Mouse (Mus musculus): ENCODE measurements around the gene Rpap3.

Rpap3 gene

DNA sequence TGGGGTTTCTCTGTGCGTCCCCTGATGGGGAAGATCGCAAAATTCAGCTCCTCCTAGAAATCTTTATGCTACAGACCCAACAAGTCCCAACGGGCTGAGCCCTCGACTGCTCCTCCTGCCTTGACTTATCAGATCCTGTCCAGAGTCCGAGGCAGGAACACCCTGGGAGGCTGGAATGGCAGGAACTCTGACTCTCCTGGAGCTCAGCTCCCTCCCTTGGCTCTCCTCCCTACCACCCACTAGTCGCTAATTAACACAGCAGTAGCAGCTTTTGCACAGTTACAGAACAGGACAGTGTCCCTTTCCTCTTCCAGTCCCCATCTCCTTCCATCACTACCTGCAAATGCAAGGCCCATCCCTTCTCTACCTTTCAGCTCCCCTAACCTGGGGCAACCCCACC, 24.7 kb upstream of the Rpap3 start:
- no peak for DNase-seq (ENCODE audit: low spot score)

- no peak for DNase-seq (ENCODE audit: low spot score)
Measured at GRCm38 (mm10) chr15:97728804-97729203, 23.2 kb upstream of the Rpap3 start.

DNA sequence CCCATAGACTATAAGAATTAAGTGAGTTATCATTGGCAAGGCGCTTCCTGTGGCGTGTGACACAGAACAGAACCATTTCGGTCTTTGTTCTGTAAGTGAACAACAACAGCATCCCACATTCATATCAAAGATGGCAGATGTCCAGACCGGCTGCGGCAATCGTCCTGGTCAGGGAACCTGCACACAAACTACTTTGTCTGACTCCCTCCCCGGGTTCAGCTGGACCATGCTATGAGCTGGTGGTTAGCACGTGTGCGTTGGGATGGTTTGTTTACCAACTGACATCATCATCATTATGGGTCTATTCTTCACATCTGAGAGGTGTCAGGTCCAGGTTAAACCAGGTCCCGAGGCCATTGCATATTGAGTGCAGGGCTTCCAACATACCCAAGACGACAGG, 22.8 kb upstream of the Rpap3 start:
- no peak for DNase-seq (ENCODE audit: low spot score)

DNA sequence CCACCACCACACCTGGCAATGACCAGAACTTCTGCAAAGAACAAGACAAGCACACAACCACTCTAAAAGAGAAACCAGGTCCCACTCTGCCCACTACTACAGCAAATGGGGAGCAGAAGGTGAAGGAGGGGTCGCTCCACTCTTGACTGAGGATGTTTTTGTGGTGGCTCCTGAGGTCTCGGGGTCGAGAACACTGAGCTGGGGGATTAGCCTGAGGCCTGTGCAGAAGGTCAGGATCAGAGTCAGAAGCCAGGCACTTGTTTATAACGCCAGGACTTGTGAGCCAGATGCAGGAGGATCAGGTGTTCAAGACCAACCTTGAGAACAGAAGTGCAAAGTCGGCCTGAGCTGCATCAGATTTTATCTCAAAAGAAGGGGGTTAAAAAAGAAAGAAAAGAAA, 21.9 kb upstream of the Rpap3 start:
- DNase-seq (ENCODE audit: low spot score): no peak

GRCm38 (mm10) chr15:97727048-97727447, 21.4 kb upstream of the Rpap3 start:
- DNase-seq (ENCODE audit: low spot score): peak; percentile 20

GRCm38 (mm10) chr15:97726310-97726709, 20.7 kb upstream of the Rpap3 start:
- no peak for DNase-seq (ENCODE audit: low spot score)

- DNase-seq (ENCODE audit: low spot score): peak; percentile 53
Measured at GRCm38 (mm10) chr15:97725198-97725785, 19.7 kb upstream of the Rpap3 start.

GRCm38 (mm10) chr15:97724346-97725197, 18.9 kb upstream of the Rpap3 start:
- DNase-seq (ENCODE audit: low spot score): no peak

DNA sequence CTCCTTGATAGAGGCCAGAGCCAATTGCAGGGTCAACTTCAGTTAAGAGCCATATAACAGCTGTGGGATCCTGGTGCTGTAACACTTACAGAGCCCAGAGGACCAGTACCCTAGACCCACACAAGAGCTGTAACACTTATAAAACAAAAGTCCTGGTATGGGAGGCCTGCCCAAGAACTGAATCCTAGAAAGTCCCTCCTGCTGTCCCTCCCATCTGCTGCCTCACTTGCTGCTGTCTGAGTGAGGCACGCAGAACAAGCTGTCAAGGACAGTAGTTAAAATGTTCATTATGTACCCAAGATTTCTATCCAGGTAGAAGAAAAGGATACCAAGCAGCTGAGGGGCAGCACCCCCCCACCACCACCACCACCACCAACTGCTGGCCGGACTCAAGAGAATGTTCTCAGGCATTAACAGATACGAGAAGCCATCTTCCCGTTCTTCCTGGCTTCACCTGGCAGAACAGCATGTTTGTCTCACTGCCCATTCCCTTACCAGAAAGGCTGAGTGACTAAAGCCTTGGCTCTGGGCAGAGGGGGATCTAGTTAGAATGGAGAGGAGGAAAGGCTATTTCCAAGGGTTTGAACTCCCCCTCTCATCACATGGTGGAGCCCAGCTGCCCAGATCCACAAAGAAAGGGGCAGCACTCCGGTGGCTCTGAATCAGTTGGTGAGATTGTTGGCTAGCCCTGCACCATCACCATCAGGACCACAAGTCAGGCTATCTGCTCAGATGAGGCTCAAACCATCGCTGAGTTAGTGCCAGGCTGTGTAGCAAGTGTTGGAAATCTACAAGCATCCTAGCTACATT, 18.1 kb upstream of the Rpap3 start:
- no peak for DNase-seq (ENCODE audit: low spot score)

- DNase-seq (ENCODE audit: low spot score): no peak
Measured at GRCm38 (mm10) chr15:97721008-97721701, 15.5 kb upstream of the Rpap3 start.

DNA sequence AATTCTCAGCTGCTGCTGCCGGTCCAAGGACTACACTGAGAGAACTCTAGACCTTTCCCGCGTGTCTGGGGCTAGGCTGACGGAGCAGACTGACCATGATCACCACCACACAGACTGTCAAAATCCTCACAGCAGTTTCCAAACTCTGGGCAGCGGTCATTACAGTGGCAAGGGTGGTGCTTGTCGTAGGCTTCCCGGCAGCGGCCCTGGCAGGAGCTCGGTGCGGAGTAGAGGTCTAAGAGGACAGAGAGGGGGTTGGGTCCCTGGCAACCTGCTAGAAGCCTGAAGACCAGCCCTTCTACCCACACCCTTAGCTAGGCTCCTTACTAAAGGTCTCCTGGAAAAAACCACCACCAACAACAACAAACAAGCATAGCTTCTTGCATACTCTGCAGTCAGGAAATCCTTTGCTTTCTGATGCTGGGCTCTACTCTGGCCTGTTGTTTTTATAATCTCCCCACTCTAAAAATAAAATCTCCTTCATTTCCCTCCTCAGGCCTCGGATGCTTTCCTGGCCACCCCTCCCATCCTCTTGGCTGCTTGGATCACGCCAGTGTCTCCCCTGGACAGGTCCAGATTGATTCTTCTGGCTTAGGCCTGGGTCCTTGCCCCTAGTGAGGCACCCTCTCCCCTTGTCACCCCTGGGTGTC, 14.5 kb upstream of the Rpap3 start:
- DNase-seq (ENCODE audit: low spot score): no peak

DNA sequence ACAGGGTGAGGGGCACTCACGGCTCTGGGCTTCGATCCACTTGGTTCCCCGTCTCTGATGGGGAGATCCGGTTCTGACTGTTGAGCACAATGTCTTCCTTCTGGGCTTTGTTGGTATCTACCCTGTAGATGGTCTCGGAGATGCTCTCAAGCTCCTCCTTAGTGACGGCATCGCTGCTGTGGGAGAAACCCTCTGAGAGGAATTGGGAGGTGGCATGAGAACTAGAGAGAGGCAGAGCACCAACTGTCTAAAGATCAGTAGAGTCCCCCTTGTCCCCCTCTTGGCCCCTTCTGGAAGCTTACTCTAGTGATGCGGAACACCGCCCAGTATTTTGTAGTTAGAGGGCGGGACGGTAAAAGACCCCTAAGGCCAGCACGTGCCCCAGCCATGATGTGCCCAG, 13.9 kb upstream of the Rpap3 start:
- no peak for DNase-seq (ENCODE audit: low spot score)

DNA sequence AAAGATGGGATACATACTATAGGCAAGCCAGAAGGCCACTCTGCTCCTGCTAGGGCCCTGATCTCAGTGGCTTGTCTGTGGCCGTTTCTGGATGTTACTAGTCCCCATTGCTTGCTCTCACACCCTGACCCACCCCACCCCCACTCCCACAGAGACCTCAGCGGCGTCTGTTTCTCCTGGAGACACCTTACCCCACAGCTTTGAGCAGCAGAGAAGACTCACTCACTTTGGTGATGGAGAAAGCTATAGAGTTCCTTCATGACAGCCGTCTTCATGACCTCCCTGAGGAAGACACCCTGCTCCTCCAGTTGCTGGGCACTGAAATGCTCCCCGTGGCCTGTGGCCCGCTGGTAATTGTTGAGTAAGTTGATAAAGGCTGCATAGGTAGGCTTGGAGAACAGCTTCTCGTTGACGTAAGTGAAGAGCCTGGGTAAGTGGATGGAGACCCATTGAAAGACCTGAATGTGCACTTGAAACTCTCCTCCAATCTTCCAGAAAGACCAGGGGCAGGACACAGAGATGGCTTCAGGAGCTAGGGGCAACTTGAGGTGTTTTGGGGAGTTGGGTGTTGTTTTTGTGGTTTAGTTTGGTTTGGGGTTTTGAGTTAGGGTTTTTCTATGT, 13.0 kb upstream of the Rpap3 start:
- no peak for DNase-seq (ENCODE audit: low spot score)

DNA sequence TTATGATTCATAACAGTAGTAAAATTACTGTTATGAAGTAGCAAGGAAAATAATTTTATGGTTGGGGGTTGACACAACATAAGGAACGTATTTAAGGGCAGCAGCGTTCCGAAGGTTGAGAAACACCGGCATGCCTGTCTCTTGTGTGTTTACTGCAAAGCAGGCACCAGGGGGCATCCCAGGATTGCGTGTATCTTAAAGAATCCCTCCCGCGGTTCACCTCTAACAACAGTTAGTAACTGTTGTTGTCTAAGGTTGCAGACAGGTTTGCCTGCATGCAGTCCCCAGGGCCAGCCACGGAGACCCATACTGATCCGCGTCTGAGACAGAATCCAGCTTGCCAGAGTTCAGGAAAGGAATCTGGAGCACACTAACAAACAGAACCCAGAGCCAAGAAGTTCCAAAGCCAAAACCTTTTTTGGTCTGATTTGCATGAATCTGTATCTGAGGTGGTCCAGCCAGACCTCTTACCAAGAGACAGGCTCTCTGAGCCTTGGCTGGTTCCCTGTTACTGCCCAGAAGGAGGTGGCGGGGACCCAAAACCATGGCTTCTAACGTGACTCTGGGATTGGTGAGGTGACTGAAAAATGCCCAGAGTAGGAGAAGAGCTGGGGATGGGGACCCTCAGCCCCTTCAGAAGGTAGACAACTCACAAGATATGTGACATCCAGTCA, 12.4 kb upstream of the Rpap3 start:
- no peak for DNase-seq (ENCODE audit: low spot score)

GRCm38 (mm10) chr15:97716782-97717181, 11.2 kb upstream of the Rpap3 start:
- DNase-seq (ENCODE audit: low spot score): no peak

DNA sequence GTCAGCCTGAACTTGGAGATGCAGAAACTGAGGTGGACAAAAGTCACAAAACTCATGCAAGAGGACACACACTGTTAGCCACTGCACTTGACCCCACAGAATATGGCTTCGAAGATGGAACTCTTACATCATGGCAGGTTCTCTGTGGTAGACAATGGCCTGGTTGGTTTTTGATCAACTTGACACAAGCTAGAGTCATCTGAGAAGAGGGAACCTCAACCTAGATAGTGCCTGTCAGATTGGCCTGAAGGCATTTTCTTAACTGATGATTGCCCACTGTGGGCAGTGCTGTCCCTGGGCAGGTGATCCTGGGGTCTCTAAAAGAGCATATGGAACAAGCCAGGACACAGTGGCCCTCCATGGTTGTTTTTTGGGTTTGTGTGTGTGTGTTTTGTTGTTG, 10.1 kb upstream of the Rpap3 start:
- no peak for DNase-seq (ENCODE audit: low spot score)

- DNase-seq (ENCODE audit: low spot score): no peak
Measured at GRCm38 (mm10) chr15:97715083-97715482, 9.5 kb upstream of the Rpap3 start.

DNA sequence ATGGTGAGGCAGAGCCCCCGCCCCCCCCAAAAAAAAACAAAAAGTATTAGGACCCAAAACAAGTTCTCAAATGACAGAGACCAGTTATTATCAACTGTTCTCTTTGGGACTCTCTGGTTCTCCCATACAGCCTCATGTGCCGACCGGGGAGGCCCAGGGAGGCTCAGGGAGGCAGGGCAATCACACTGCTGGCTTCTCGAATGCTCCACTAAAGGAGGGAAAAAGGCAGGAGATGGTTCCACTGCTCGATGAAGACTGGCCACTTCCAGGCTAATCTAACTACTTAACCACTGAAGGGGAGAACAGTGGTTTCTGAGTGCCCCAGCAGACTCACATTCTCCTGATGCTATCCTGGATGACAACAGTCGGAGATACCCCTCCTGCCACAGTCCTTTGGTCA, 6.9 kb upstream of the Rpap3 start:
- DNase-seq (ENCODE audit: low spot score): no peak

GRCm38 (mm10) chr15:97710906-97711305, 5.3 kb upstream of the Rpap3 start:
- no peak for DNase-seq (ENCODE audit: low spot score)

DNA sequence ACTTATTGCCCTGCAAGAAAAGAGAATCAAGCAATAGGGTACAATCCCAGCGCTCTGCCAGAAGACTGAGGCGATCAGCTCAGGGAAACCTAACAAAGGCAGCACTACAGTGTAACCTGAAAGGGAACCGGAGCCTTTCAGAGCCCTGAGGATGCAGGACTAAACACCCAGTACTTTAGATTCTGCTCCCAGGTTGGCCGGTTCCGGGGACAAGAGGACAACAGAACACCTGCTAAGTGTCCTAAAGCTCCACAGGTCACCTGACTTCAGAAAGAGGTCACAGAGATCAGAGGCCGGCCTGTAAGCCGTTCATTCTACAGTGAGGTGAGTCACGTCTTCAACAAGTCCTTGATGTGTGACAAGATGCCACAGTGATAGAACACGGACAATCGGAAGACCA, 9.0 kb downstream of the Rpap3 start:
- DNase-seq (ENCODE audit: low spot score): no peak

GRCm38 (mm10) chr15:97693411-97693810, 12.2 kb downstream of the Rpap3 start:
- peak; percentile 41 for DNase-seq (ENCODE audit: low spot score)

Measured in ovary, adult 18-20 months (tissue).